Mouse (Mus musculus) natural killer cell, adult 2 months (primary cell): ENCODE data around the gene Pla2r1.
A peak's percentile ranks its signal among the peaks of the same experiment; 100 is the strongest.

Experiments
- DNase-seq, 2 experiments: peaks; one replicate each; pipeline ENCODE4 v3.0.0; 2022; ENCODE audit warnings: low spot score in 2 of 2

The Pla2r1 gene

GRCm38 (mm10) chr2:60500583-60501116 lies 52.5 kb downstream of the Pla2r1 start:
- no peak for DNase-seq

- no peak for DNase-seq
These were observed 73.2 kb downstream of the Pla2r1 start for GRCm38 (mm10) chr2:60479906-60480305.

GRCm38 (mm10) chr2:60478778-60479177 lies 74.3 kb downstream of the Pla2r1 start:
- no peak for DNase-seq

GRCm38 (mm10) chr2:60468901-60469770 lies 84.0 kb downstream of the Pla2r1 start:
- no peak for DNase-seq

- no peak for DNase-seq
These were observed 100.7 kb downstream of the Pla2r1 start for GRCm38 (mm10) chr2:60452376-60452775.

GRCm38 (mm10) chr2:60451119-60451773 lies 101.9 kb downstream of the Pla2r1 start:
- no peak for DNase-seq

- no peak for DNase-seq
These were observed 103.4 kb downstream of the Pla2r1 start for GRCm38 (mm10) chr2:60449732-60450131.

- no peak for DNase-seq
These were observed 108.2 kb downstream of the Pla2r1 start for GRCm38 (mm10) chr2:60444711-60445509.

GRCm38 (mm10) chr2:60443279-60443678 lies 109.8 kb downstream of the Pla2r1 start:
- DNase-seq, result no peak

- DNase-seq, result no peak
These were observed 111.2 kb downstream of the Pla2r1 start for GRCm38 (mm10) chr2:60441875-60442274.

- no peak for DNase-seq
These were observed 116.3 kb downstream of the Pla2r1 start for GRCm38 (mm10) chr2:60436802-60437201.

- no peak for DNase-seq
These were observed 122.6 kb downstream of the Pla2r1 start for GRCm38 (mm10) chr2:60430315-60431021.

GRCm38 (mm10) chr2:60418075-60418474 lies 135.0 kb downstream of the Pla2r1 start:
- peak; percentile 40 to 53 for DNase-seq

- no peak for DNase-seq
These were observed 138.8 kb downstream of the Pla2r1 start for GRCm38 (mm10) chr2:60414334-60414733.

- DNase-seq, result no peak
These were observed 140.0 kb downstream of the Pla2r1 start for GRCm38 (mm10) chr2:60413006-60413650.

GRCm38 (mm10) chr2:60411181-60411580 lies 141.9 kb downstream of the Pla2r1 start:
- no peak for DNase-seq

- no peak for DNase-seq
These were observed 142.9 kb downstream of the Pla2r1 start for GRCm38 (mm10) chr2:60409989-60410763.

GRCm38 (mm10) chr2:60409194-60409593 lies 143.9 kb downstream of the Pla2r1 start:
- no peak for DNase-seq

GRCm38 (mm10) chr2:60407387-60407786 lies 145.7 kb downstream of the Pla2r1 start:
- DNase-seq, result no peak

GRCm38 (mm10) chr2:60405431-60405830 lies 147.7 kb downstream of the Pla2r1 start:
- DNase-seq, result no peak
